Mouse (Mus musculus) CH12.LX (cell line): ENCODE measurements around the gene Cys1. TPM values are rescaled to one million over a fixed set of nuclear protein-coding genes. Genes with fewer than 3 reads are reported as not detected.
"Not testable (repeated sequence)": the region's sequence is repeated elsewhere in the genome, so short reads cannot be mapped to it uniquely, and the experiment has no call there.

Experiments
- DNase-seq: peaks from one replicate; pipeline ENCODE4 v3.0.0-alpha.2; 2013; ENCODE audit errors: extremely low read depth
- H3K27ac ChIP-seq: 2 replicates; pipeline ENCODE4 v1.5.1; 2012; ENCODE audit warnings: low read depth, mild to moderate bottlenecking, control low read depth, moderate library complexity; ENCODE audit not compliant: insufficient read depth
- H3K27me3 ChIP-seq: replicated peaks from 2 replicates; pipeline ENCODE3; 2012; ENCODE audit warnings: inconsistent platforms
- H3K36me3 ChIP-seq, 2 experiments: replicated peaks in 1 of 2; 2 replicates each; pipeline versions ENCODE3 to v1.6.1; 2012; ENCODE audit warnings: inconsistent platforms in 1 of 2, low read length in 1 of 2, mild to moderate bottlenecking in 1 of 2, mixed read lengths in 1 of 2, moderate library complexity in 1 of 2; ENCODE audit not compliant: control insufficient read depth in 1 of 2, insufficient read depth in 1 of 2
- H3K4me1 ChIP-seq, 2 experiments: 2 replicates each; pipeline ENCODE4 v1.6.1; 2012; ENCODE audit warnings: inconsistent platforms in 1 of 2, moderate library complexity in 1 of 2; ENCODE audit not compliant: insufficient read depth in 2 of 2, control insufficient read depth in 1 of 2
- H3K4me2 ChIP-seq: 2 replicates; pipeline ENCODE4 v1.6.1; 2012; ENCODE audit warnings: low read depth, mild to moderate bottlenecking, control low read depth; ENCODE audit not compliant: poor library complexity, insufficient read depth, severe bottlenecking
- H3K4me3 ChIP-seq, 3 experiments: fragments of 150-350 bp in 1 of 3; sonication (generic) in 1 of 3; replicated peaks in 1 of 3; 2 replicates each; pipeline versions ENCODE3 to v1.5.1; 2011 to 2012; ENCODE audit warnings: low read depth in 2 of 3, low read length in 2 of 3, mild to moderate bottlenecking in 2 of 3, moderate library complexity in 2 of 3, control low read depth in 1 of 3, improper control_type of control experiment in 1 of 3, inconsistent platforms in 1 of 3, mixed read lengths in 1 of 3; ENCODE audit not compliant: poor library complexity in 1 of 3
- H3K79me2 ChIP-seq: replicated peaks from 2 replicates; pipeline ENCODE4 v1.6.1; 2012; ENCODE audit warnings: mild to moderate bottlenecking, moderate library complexity; ENCODE audit not compliant: control insufficient read depth, poor library complexity, insufficient read depth, severe bottlenecking; ENCODE audit errors: extremely low read depth
- H3K9ac ChIP-seq: 2 replicates; pipeline ENCODE4 v1.6.1; 2012; ENCODE audit warnings: low read depth, mild to moderate bottlenecking, control low read depth, moderate library complexity; ENCODE audit not compliant: insufficient read depth
- H3K9me3 ChIP-seq: replicated peaks from 2 replicates; pipeline ENCODE3; 2012; ENCODE audit warnings: low read length, inconsistent platforms, mixed read lengths
- BHLHE40 ChIP-seq: IDR thresholded peaks from 2 replicates; pipeline ENCODE4 v1.6.1; 2011; ENCODE audit warnings: mild to moderate bottlenecking, low read depth, low read length, improper control_type of control experiment
- CTCF ChIP-seq, 2 experiments: IDR thresholded peaks in 1 of 2; conservative IDR thresholded peaks in 1 of 2; 2 replicates each; pipeline ENCODE4 v1.5.1; 2011 to 2012; ENCODE audit warnings: low read depth in 2 of 2, low read length in 2 of 2, improper control_type of control experiment in 1 of 2, inconsistent platforms in 1 of 2, mild to moderate bottlenecking in 1 of 2, moderate library complexity in 1 of 2
- EP300 ChIP-seq: IDR thresholded peaks from 2 replicates; pipeline ENCODE4 v1.6.1; 2011; ENCODE audit warnings: low read length, improper control_type of control experiment
- IRF4 ChIP-seq: IDR thresholded peaks from 2 replicates; pipeline ENCODE4 v1.6.1; 2014; ENCODE audit warnings: low read depth, mild to moderate bottlenecking, inconsistent platforms, low read length, improper control_type of control experiment
- JUN ChIP-seq: IDR thresholded peaks from 2 replicates; pipeline ENCODE4 v1.6.1; 2011; ENCODE audit warnings: low read depth, mild to moderate bottlenecking, low read length, improper control_type of control experiment, moderate library complexity; ENCODE audit not compliant: insufficient read depth
- JUND ChIP-seq: conservative IDR thresholded peaks from 2 replicates; pipeline ENCODE4 v1.6.1; 2011; ENCODE audit warnings: low read depth, low read length, improper control_type of control experiment
- KAT2A ChIP-seq: IDR thresholded peaks from 2 replicates; pipeline ENCODE4 v1.6.1; 2012; ENCODE audit warnings: low read length, improper control_type of control experiment, inconsistent platforms; ENCODE audit not compliant: insufficient replicate concordance
- MAFK ChIP-seq: IDR thresholded peaks from 2 replicates; pipeline ENCODE4 v1.6.1; 2011; ENCODE audit warnings: low read length, improper control_type of control experiment; ENCODE audit not compliant: insufficient replicate concordance
- MAX ChIP-seq: IDR thresholded peaks from 2 replicates; pipeline ENCODE4 v1.6.1; 2011; ENCODE audit warnings: low read length, improper control_type of control experiment
- MYC ChIP-seq: IDR thresholded peaks from 2 replicates; pipeline ENCODE4 v1.6.1; 2011; ENCODE audit warnings: low read depth, mild to moderate bottlenecking, improper control_type of control experiment, low read length
- PAX5 ChIP-seq: IDR thresholded peaks from 2 replicates; pipeline ENCODE4 v1.6.1; 2012; ENCODE audit warnings: low read length, inconsistent platforms, mixed read lengths
- POLR2A ChIP-seq: IDR thresholded peaks from 2 replicates; pipeline ENCODE4 v1.6.1; 2011; ENCODE audit warnings: low read depth, mild to moderate bottlenecking, improper control_type of control experiment, low read length
- RCOR1 ChIP-seq: conservative IDR thresholded peaks from 2 replicates; pipeline ENCODE4 v1.6.1; 2012; ENCODE audit warnings: low read depth, mild to moderate bottlenecking, inconsistent platforms, low read length, improper control_type of control experiment
- SIN3A ChIP-seq: IDR thresholded peaks from 2 replicates; pipeline ENCODE4 v1.6.1; 2012; ENCODE audit warnings: low read length, improper control_type of control experiment, inconsistent platforms
- SMC3 ChIP-seq: IDR thresholded peaks from 2 replicates; pipeline ENCODE4 v1.6.1; 2011; ENCODE audit warnings: low read depth, low read length, improper control_type of control experiment
- TBP ChIP-seq: conservative IDR thresholded peaks from 2 replicates; pipeline ENCODE4 v1.6.1; 2011; ENCODE audit warnings: low read depth, low read length, improper control_type of control experiment
- TCF12 ChIP-seq: IDR thresholded peaks from 2 replicates; pipeline ENCODE4 v1.6.1; 2014; ENCODE audit warnings: low read depth, mild to moderate bottlenecking, inconsistent platforms, low read length, improper control_type of control experiment
- UBTF ChIP-seq: IDR thresholded peaks from 2 replicates; pipeline ENCODE4 v1.6.1; 2012; ENCODE audit warnings: low read depth, mild to moderate bottlenecking, inconsistent platforms, low read length, improper control_type of control experiment, moderate library complexity
- USF1 ChIP-seq: IDR thresholded peaks from 2 replicates; pipeline ENCODE4 v1.6.1; 2014; ENCODE audit warnings: low read depth, mild to moderate bottlenecking, inconsistent platforms, low read length, improper control_type of control experiment
- USF2 ChIP-seq: conservative IDR thresholded peaks from 2 replicates; pipeline ENCODE4 v1.6.1; 2011; ENCODE audit warnings: low read depth, low read length, improper control_type of control experiment
- ZMIZ1 ChIP-seq: IDR thresholded peaks from 2 replicates; pipeline ENCODE4 v1.6.1; 2012; ENCODE audit warnings: low read depth, mild to moderate bottlenecking, inconsistent platforms, low read length, improper control_type of control experiment
- dilution Hi-C: fragments of 300-500 bp; cut with MboI; formaldehyde crosslinking; loops from 2 replicates; pipeline ENCODE4 v1.14.3; 2020; ENCODE audit warnings: low sequenced_read_pairs; ENCODE audit not compliant: extremely low pct_unique_long_range_greater_than_20kb, extremely low pct_ligation_motif_present
- in situ Hi-C: fragments of 300-500 bp; cut with MboI; formaldehyde crosslinking; loops from 3 replicates; pipeline ENCODE4 v1.14.3; 2019; ENCODE audit warnings: low sequenced_read_pairs, low pct_ligation_motif_present, low pct_unique_long_range_greater_than_20kb, mixed read lengths
- polyA plus RNA-seq: library from polyadenylated mRNA; unstranded; fragments of >175 nt; gene quantifications from 2 replicates; pipeline ENCODE4 v1.2.1, GENCODE M21; 2012; ENCODE audit warnings: low read depth; ENCODE audit not compliant: insufficient read length
- total RNA-seq, 2 experiments: library from RNA; depleted of rRNA; stranded (reverse); fragments of 300-350 nt in 1 of 2; fragments of >200 nt in 1 of 2; gene quantifications; 2 replicates each; pipeline ENCODE4 v1.2.3; 2012 to 2014

Gene Cys1
- total and polyA plus RNA-seq, 3 experiments, result not detected

DNA sequence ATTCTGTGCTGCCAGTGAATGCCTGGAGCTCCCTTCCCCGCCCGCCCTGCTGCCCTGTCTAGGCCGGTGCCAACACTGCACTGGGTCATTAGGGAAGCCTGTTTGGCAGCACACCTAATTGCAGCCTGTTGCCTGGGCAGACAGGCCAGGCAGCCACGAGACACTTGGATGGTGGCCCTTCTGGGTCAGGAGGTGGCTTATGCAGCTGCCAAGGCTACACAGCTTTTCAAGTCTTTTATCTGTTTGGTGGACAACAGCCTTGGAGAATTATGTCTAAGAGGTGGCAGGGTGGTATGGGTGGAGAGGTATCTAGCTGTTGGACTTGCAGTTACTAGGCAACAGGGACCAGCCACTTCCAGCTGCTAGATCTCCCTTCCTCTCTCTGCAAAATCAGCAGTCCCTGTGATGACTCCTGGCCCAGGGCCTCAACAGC lies 39.2 kb downstream of the Cys1 start:
- in situ Hi-C loops (no loop called here), dilution Hi-C loops (no loop called here)
- Histone ChIP-seq H3K4me2 (no peak overlapping the region), H3K27me3 (no peaks in the 10 kb centered on the region), H3K9ac (no peak overlapping the region), H3K4me3 (no peak overlapping the region), H3K9me3 (no peaks in the 10 kb centered on the region), H3K36me3 (no peaks in the 10 kb centered on the region), H3K79me2 (no peaks in the 10 kb centered on the region), H3K4me1 (peaks cover 6 to 28% of the 10 kb centered on the region in 2 experiments), H3K27ac (no peak overlapping the region)
- DNase-seq, result no peak
- TF ChIP-seq TBP (no peak), KAT2A (no peak), USF2 (no peak), PAX5 (no peak), SIN3A (no peak), MYC (no peak), SMC3 (no peak), RCOR1 (no peak), EP300 (no peak), IRF4 (no peak), UBTF (no peak), JUN (no peak), MAFK (no peak), USF1 (no peak), CTCF (conservative IDR thresholded peaks at IDR 0.05 in 1 of 2, IDR thresholded peaks at IDR 0.05 in 1 of 2; ENCODE audit: low read depth in 2 of 2, low read length in 2 of 2) (no peak), MAX (no peak), POLR2A (no peak), ZMIZ1 (no peak)

DNA sequence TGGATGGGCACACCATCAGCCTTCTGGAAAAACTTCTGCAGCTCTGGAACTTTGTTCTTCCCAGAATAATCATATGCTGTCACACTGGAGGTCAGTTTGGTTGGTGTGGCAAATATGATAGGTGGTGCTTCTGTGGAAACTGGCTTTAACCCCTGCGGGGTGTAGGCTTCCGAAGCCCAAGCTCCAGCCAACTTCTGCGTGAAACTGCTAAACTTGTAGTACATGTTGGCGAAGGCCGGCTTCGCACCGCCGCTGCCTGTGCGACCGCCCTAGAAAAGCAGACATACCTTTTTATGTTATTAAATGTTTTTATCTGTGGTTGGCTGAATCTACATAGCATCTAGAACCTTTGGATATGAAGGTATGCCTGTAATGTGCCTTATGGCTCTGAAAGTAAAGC lies 42.8 kb downstream of the Cys1 start:
- dilution Hi-C loops, H3K4me3 ChIP-seq, DNase-seq, H3K9me3 ChIP-seq, H3K4me2 ChIP-seq, H3K36me3 ChIP-seq, H3K27me3 ChIP-seq, H3K9ac ChIP-seq, in situ Hi-C loops, H3K27ac ChIP-seq, H3K79me2 ChIP-seq: not testable (repeated sequence)
- H3K4me1 ChIP-seq, result peaks cover 14 to 40% of the 10 kb centered on the region in 2 experiments

DNA sequence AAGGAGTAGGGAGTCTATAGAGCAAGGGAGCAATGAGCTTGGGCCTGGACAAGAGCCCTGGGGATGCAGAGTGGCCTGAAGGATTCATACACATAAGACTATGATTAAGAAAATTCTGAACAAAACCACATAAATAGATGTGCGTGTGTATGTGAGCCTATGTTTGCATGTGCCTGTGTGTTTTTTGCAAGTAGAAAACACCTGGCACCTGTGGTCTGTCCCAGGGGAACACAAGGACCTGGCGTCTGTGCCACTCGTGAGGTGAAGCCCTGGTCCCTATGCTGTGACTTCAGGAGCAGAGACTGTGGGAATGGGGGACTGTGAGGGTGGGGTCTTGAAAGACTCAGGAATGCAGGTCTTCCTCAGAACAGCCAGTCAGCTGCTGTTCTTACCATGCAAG lies 47.0 kb downstream of the Cys1 start:
- in situ Hi-C loops, result no loop called here
- Histone ChIP-seq H3K4me3 (no peak overlapping the region), H3K4me1 (peaks cover 31 to 62% of the 10 kb centered on the region in 2 experiments), H3K79me2 (no peaks in the 10 kb centered on the region), H3K27me3 (no peaks in the 10 kb centered on the region), H3K27ac (no peak overlapping the region), H3K9ac (no peak overlapping the region; the same call in 1 of the 2 replicates), H3K36me3 (no peaks in the 10 kb centered on the region), H3K4me2 (no peak overlapping the region), H3K9me3 (no peaks in the 10 kb centered on the region)
- dilution Hi-C loops, result no loop called here
- TF ChIP-seq BHLHE40, result peak; percentile 51; the same call in 1 of the 2 replicates
- no peak for TF ChIP-seq JUND
- peak; percentile 55; the same call in 1 of the 2 replicates for TF ChIP-seq TCF12
- no peak for DNase-seq
